Comparison of ENCODE assay signal across 13 mouse cellular contexts in the genomic region with DNA sequence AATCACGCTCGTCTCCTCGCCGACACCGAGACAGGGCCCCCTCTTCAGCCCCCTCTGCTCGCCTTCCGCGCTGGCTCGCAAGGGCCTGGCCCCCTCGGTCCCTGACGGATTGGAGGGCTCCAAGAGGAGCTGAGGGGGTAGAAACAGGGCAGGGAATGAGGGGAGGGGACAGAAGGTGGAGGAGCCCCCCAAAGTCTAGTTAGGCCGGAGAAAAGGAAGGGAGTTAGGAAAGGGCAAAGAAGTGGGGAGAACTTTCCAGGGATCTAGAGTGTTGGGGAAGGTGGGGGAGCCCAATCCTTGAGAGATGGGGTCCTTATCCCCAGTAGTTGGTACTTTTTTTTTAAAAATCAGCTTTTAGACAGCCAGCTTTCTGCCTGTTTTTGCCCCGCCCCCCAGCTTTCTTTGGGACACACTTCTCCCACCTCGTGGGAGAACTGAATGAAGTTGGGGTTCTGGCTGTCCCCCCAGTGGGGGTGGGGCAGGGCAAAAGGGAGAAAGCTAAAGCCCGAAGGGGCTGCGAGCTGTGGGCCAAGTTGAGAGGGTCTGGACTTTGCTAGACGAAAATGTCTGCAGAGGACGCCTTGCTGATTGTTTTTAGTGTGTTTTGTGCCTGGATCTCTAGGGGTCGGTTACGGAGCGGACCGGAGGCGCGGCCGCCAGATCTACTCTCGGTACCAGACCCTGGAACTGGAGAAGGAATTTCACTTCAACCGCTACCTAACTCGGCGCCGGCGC. TPM values are rescaled to one million over a fixed set of nuclear protein-coding genes. Genes with fewer than 3 reads are reported as not detected.
DNase-seq lines count a peak whose midpoint lies in the region; ATAC-seq and TF ChIP-seq lines count a peak whose summit lies in the region.
"Had no signal": no experiment of that assay in that cellular context is flagged by ENCODE, and none has a peak within 500 bp of the region (broad histone marks: within the 10 kb centered on the region; RNA-seq: fewer than 3 reads in every experiment).

No protein-coding gene starts in this region.

- DNase-seq in heart, adult 8-10 months (ENCODE audit: low spot score), result no peak
- DNase-seq in testis, postnatal 10 days (ENCODE audit: low spot score), result no peak
- no peak for DNase-seq in midbrain, embryonic 14.5 days
- no peak for DNase-seq in right cerebral cortex, postnatal 36 days (ENCODE audit: low spot score in 2 of 2)
- DNase-seq: gastrocnemius, postnatal 14 days; heart, postnatal 14 days had no signal

- no peaks in the 10 kb centered on the region for H3K36me3 ChIP-seq in heart, embryonic 11.5 days (ENCODE audit: control insufficient read depth, insufficient read depth, low read length)
- no peaks in the 10 kb centered on the region for H3K36me3 ChIP-seq in testis, adult 2 months (ENCODE audit: control insufficient read depth, insufficient read depth, low read length)
- H3K36me3 ChIP-seq in limb, embryonic 12.5 days, result no peaks in the 10 kb centered on the region
- H3K36me3 ChIP-seq in midbrain, embryonic 14.5 days (ENCODE audit: control insufficient read depth, insufficient read depth, low read length), result no peaks in the 10 kb centered on the region

- TF ChIP-seq CTCF in testis, adult 2 months (IDR thresholded peaks at IDR 0.05; ENCODE audit: control insufficient read depth, insufficient read depth, insufficient replicate concordance, low read depth, low read length), result no peak

- no peak overlapping the region for H3K9ac ChIP-seq in heart, embryonic 11.5 days (ENCODE audit: low read depth, low read length)
- H3K9ac ChIP-seq in limb, embryonic 12.5 days (replicated peaks), result peak overlapping the region; percentile 47
- H3K9ac ChIP-seq in midbrain, embryonic 14.5 days (replicated peaks; ENCODE audit: low read length), result no peak overlapping the region

- H3K4me3 ChIP-seq in heart, embryonic 11.5 days (ENCODE audit: low read depth, low read length), result no peak overlapping the region
- peak overlapping the region; percentile 20; the same call in 1 of the 2 replicates for H3K4me3 ChIP-seq in testis, adult 2 months (ENCODE audit: control insufficient read depth, low read depth, low read length)
- peak overlapping the region; percentile 29 for H3K4me3 ChIP-seq in limb, embryonic 12.5 days (replicated peaks)
- no peak overlapping the region for H3K4me3 ChIP-seq in midbrain, embryonic 14.5 days (replicated peaks; ENCODE audit: low read depth, low read length)

- no peak for ATAC-seq in heart, embryonic 11.5 days (replicated peaks; ENCODE audit: insufficient number of reproducible peaks, low FRiP score, low TSS enrichment)
- no peak for ATAC-seq in limb, embryonic 12.5 days (ENCODE audit: insufficient number of reproducible peaks, insufficient read depth, low FRiP score, low TSS enrichment, low read depth)
- ATAC-seq in midbrain, embryonic 14.5 days (ENCODE audit: low FRiP score, low TSS enrichment), result no peak
- no peak for ATAC-seq in inflammation-experienced regulatory T-cells, adult 6 months

- H3K4me1 ChIP-seq in heart, embryonic 11.5 days (ENCODE audit: control insufficient read depth, insufficient read depth, low read length), result 0 out of 2 replicates have a peak, but pooled peaks cover 3% of the 10 kb centered on the region
- peaks cover 30% of the 10 kb centered on the region for H3K4me1 ChIP-seq in testis, adult 2 months (ENCODE audit: control insufficient read depth, insufficient read depth, low read length)
- H3K4me1 ChIP-seq in limb, embryonic 12.5 days (replicated peaks), result peaks cover 71% of the 10 kb centered on the region
- no peaks in the 10 kb centered on the region for H3K4me1 ChIP-seq in midbrain, embryonic 14.5 days (ENCODE audit: control insufficient read depth, insufficient read depth, low read length)

- H3K9me3 ChIP-seq in heart, embryonic 11.5 days (replicated peaks; ENCODE audit: control insufficient read depth, low read length), result no peaks in the 10 kb centered on the region
- no peaks in the 10 kb centered on the region for H3K9me3 ChIP-seq in limb, embryonic 12.5 days
- H3K9me3 ChIP-seq in midbrain, embryonic 14.5 days (ENCODE audit: control insufficient read depth, low read length), result no peaks in the 10 kb centered on the region

- H3K27me3 ChIP-seq in heart, embryonic 11.5 days (ENCODE audit: control insufficient read depth, insufficient read depth, low read length), result peaks cover 98% of the 10 kb centered on the region
- H3K27me3 ChIP-seq in testis, adult 2 months (ENCODE audit: control insufficient read depth, insufficient read depth, low read length), result peaks cover 13% of the 10 kb centered on the region
- H3K27me3 ChIP-seq in limb, embryonic 12.5 days, result peaks cover 95% of the 10 kb centered on the region
- H3K27me3 ChIP-seq in midbrain, embryonic 14.5 days (ENCODE audit: control insufficient read depth, insufficient read depth, low read length), result peaks cover 98% of the 10 kb centered on the region

- peak overlapping the region; percentile 11; the same call in 1 of the 2 replicates for H3K4me2 ChIP-seq in heart, embryonic 11.5 days
- peak overlapping the region; percentile 46 for H3K4me2 ChIP-seq in limb, embryonic 12.5 days
- H3K4me2 ChIP-seq in midbrain, embryonic 14.5 days (ENCODE audit: low read length), result no peak overlapping the region

- whole genome bisulfite sequencing in heart, embryonic 11.5 days (ENCODE audit: insufficient replicate concordance), result under 1% methylated on average over 31 of the region's 31 CpGs
- WGBS in limb, embryonic 12.5 days, result under 1% methylated on average over 31 of the region's 31 CpGs
- WGBS in midbrain, embryonic 14.5 days, result 1% methylated on average over 31 of the region's 31 CpGs

- no peak for TF ChIP-seq POLR2A in testis, adult 2 months (IDR thresholded peaks at IDR 0.05; ENCODE audit: control insufficient read depth, low read depth, low read length)

- H3K27ac ChIP-seq in heart, embryonic 11.5 days (ENCODE audit: low read depth, low read length), result no peak overlapping the region
- no peak overlapping the region for H3K27ac ChIP-seq in testis, adult 2 months (ENCODE audit: control insufficient read depth, insufficient read depth, low read depth, low read length)
- peak overlapping the region; percentile 53; the same call in 1 of the 2 replicates for H3K27ac ChIP-seq in limb, embryonic 12.5 days
- no peak overlapping the region for H3K27ac ChIP-seq in midbrain, embryonic 14.5 days (replicated peaks; ENCODE audit: low read depth, low read length)

RNA-seq across cellular contexts. Expression of gene Hoxc4, which starts 8.5 kb away (rescaled TPM):
- 1.2 and 2.0 TPM in 2 replicates for polyA plus RNA-seq in heart, embryonic 11.5 days (2014; fragmentation: Nextera tagmentation; extraction: Ambion mirVana)
- not detected for total RNA-seq in heart, adult 8-10 months (2022)
- 0.33 and 0.36 TPM in 2 replicates for polyA plus RNA-seq in testis, adult 2 months (2012; rRNA removed)
- polyA plus RNA-seq in limb, embryonic 12.5 days (2016; fragmentation: Nextera tagmentation; extraction: Ambion mirVana), result 3.8 and 6.7 TPM in 2 replicates
- not detected in 2 replicates for polyA plus RNA-seq in midbrain, embryonic 14.5 days (2014; fragmentation: Nextera tagmentation; extraction: Ambion mirVana)
- polyA plus RNA-seq in inflammation-experienced regulatory T-cells, adult 6 months (2017; shearing (Covaris generic)), result not detected
- total RNA-seq: common myeloid progenitor, adult 5-6 weeks; layer of hippocampus, postnatal 14 days had no signal

RNA-seq across cellular contexts. Expression of gene Hoxc6, which starts 12.2 kb away (rescaled TPM):
- polyA plus RNA-seq in heart, embryonic 11.5 days (2014; fragmentation: Nextera tagmentation; extraction: Ambion mirVana), result 0.49 and 0.51 TPM in 2 replicates
- total RNA-seq in heart, adult 8-10 months (2022), result under 1 TPM in 2 of 4 experiments, not detected in 2; 0.25 to 0.62 TPM
- polyA plus RNA-seq in testis, adult 2 months (2012; rRNA removed), result 1.0 and 1.1 TPM in 2 replicates
- polyA plus RNA-seq in limb, embryonic 12.5 days (2016; fragmentation: Nextera tagmentation; extraction: Ambion mirVana), result 3.9 and 4.4 TPM in 2 replicates
- not detected in 2 replicates for polyA plus RNA-seq in midbrain, embryonic 14.5 days (2014; fragmentation: Nextera tagmentation; extraction: Ambion mirVana)
- not detected for polyA plus RNA-seq in inflammation-experienced regulatory T-cells, adult 6 months (2017; shearing (Covaris generic))
- total RNA-seq: common myeloid progenitor, adult 5-6 weeks; heart, postnatal 14 days; layer of hippocampus, postnatal 14 days had no signal
- polyA plus RNA-seq: liver, embryonic 16.5 days had no signal

RNA-seq across cellular contexts. Expression of gene Hoxc8, which starts 19.9 kb away (rescaled TPM):
- polyA plus RNA-seq in heart, embryonic 11.5 days (2014; fragmentation: Nextera tagmentation; extraction: Ambion mirVana), result 0.11 and 0.20 TPM in 2 replicates
- total RNA-seq in heart, adult 8-10 months (2022), result not detected
- 0.15 and 0.34 TPM in 2 replicates for polyA plus RNA-seq in testis, adult 2 months (2012; rRNA removed)
- polyA plus RNA-seq in limb, embryonic 12.5 days (2016; fragmentation: Nextera tagmentation; extraction: Ambion mirVana), result 3.9 and 4.0 TPM in 2 replicates
- not detected in 2 replicates for polyA plus RNA-seq in midbrain, embryonic 14.5 days (2014; fragmentation: Nextera tagmentation; extraction: Ambion mirVana)
- polyA plus RNA-seq in inflammation-experienced regulatory T-cells, adult 6 months (2017; shearing (Covaris generic)), result under 1 TPM in 1 of 3 experiments, not detected in 2; 0.20 TPM
- total RNA-seq: common myeloid progenitor, adult 5-6 weeks; heart, postnatal 14 days; layer of hippocampus, postnatal 14 days had no signal
- polyA plus RNA-seq: liver, embryonic 16.5 days had no signal

RNA-seq across cellular contexts. Expression of gene Hoxc9, which starts 34.0 kb away (rescaled TPM):
- not detected in 2 replicates for polyA plus RNA-seq in heart, embryonic 11.5 days (2014; fragmentation: Nextera tagmentation; extraction: Ambion mirVana)
- not detected for total RNA-seq in heart, adult 8-10 months (2022)
- 2.1 and 2.6 TPM in 2 replicates for polyA plus RNA-seq in testis, adult 2 months (2012; rRNA removed)
- polyA plus RNA-seq in limb, embryonic 12.5 days (2016; fragmentation: Nextera tagmentation; extraction: Ambion mirVana), result 3.6 TPM in 2 replicates
- not detected in 2 replicates for polyA plus RNA-seq in midbrain, embryonic 14.5 days (2014; fragmentation: Nextera tagmentation; extraction: Ambion mirVana)
- polyA plus RNA-seq in inflammation-experienced regulatory T-cells, adult 6 months (2017; shearing (Covaris generic)), result not detected
- total RNA-seq: common myeloid progenitor, adult 5-6 weeks; heart, postnatal 14 days; layer of hippocampus, postnatal 14 days had no signal
- polyA plus RNA-seq: liver, embryonic 16.5 days had no signal

RNA-seq across cellular contexts. Expression of gene Hoxc5, which starts 43.0 kb away (rescaled TPM):
- 1.7 TPM in 2 replicates for polyA plus RNA-seq in heart, embryonic 11.5 days (2014; fragmentation: Nextera tagmentation; extraction: Ambion mirVana)
- total RNA-seq in heart, adult 8-10 months (2022), result under 1 TPM in 1 of 4 experiments, not detected in 3; 0.12 TPM
- 0.53 and 0.66 TPM in 2 replicates for polyA plus RNA-seq in testis, adult 2 months (2012; rRNA removed)
- polyA plus RNA-seq in limb, embryonic 12.5 days (2016; fragmentation: Nextera tagmentation; extraction: Ambion mirVana), result 6.3 and 12.2 TPM in 2 replicates
- 0.12 TPM in 1 of 2 replicates, not detected in the other for polyA plus RNA-seq in midbrain, embryonic 14.5 days (2014; fragmentation: Nextera tagmentation; extraction: Ambion mirVana)
- polyA plus RNA-seq in inflammation-experienced regulatory T-cells, adult 6 months (2017; shearing (Covaris generic)), result not detected
- total RNA-seq: common myeloid progenitor, adult 5-6 weeks; heart, postnatal 14 days; layer of hippocampus, postnatal 14 days had no signal

Comparison
In these comparisons a context has a peak if more than half of its experiments do, and no peak if none do; other contexts are left out.
1. H3K4me3 ChIP-seq: peak in testis, adult 2 months (single experiment) and limb, embryonic 12.5 days (single experiment); none in heart, embryonic 11.5 days (single experiment) and midbrain, embryonic 14.5 days (single experiment).